Mouse (Mus musculus): ENCODE results near the gene Cdh18.
A peak's percentile ranks its signal among the peaks of the same experiment; 100 is the strongest.

The Cdh18 gene

DNA sequence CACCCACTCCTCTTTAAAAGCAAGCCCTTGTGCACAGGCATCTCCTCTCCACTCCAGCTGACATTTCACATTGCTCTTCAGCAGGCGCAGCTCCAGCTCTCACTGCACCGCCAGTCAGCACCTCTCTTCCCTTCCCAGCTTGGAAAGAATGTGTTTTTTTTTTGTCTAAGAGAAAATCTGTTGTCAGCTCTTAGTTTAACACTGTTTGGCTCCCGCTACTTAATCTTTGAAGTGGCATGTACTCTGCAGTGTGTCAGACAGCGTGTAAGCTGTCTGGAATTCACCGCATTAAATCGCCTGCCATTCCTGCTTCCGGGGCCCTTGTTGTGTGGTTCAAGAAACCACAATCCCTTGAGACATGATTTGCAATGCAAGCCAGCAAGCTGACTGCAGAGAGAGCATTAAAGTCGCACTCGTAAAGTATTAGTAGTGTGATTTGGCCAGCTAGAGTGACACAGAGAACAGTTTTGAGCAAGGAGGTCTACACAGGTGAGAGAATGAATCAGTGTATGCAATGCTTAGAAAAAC is 903.3 kb downstream of the Cdh18 start:
- DNase-seq (ENCODE audit: low read depth, low spot score) = no peak

DNA sequence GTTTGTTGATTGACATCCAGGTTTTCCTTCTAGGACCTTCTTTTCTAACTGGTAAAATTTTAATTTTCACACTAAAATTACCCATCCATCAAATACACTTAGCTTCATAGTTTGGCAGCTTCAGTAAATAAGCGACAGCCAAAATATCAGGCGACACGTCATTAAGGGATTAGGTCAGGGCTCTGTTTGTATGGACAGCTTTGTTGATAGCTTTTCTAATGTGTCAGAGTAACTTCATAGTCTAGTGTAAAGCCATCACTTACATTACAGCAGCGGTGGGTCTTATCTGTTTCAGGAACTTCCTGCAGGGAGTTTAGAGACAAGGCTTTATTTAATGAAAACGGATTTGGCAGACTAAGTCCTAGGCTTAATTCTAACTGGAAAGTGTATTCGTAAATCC is 904.5 kb downstream of the Cdh18 start:
- no peak for DNase-seq (ENCODE audit: low read depth, low spot score)

DNA sequence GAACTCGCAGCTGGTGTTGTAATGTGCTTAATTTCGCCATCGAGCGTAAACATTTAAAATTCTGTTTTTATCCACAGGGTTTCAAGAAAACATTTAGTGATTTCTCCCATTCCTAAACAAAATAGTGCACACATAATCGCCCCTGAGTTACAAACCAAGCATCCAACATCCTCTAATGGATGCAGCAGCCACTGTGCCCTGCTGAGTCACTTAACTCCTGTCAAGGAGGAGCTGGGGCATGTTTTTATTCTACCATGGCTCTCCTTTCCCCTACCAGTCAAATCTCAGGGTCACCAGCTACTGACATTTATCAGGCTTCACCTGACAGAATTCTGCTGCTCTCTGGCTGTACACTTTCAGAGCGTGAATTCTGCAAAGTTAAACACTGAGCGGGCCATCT is 906.5 kb downstream of the Cdh18 start:
- DNase-seq (ENCODE audit: low read depth, low spot score) = no peak

DNA sequence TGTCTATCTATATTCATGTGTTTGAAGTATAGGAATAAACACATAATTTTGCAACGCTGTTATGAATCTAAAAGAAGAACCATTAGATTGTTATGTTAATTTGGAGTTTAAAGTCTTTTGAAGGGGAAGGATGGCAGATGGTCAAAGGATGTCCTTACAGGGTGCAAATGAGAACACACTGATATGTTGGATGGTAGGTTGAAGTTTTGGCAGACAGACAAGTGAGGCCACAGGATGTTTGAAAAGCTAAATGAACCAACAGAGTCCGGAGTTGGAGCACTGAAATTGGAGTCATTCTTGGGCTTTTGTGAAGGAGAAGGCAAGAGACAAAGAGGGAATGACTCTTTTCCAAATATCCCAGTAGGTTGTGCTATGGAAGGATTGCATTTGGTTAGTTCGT is 908.6 kb downstream of the Cdh18 start:
- no peak for DNase-seq (ENCODE audit: low read depth, low spot score)

DNA sequence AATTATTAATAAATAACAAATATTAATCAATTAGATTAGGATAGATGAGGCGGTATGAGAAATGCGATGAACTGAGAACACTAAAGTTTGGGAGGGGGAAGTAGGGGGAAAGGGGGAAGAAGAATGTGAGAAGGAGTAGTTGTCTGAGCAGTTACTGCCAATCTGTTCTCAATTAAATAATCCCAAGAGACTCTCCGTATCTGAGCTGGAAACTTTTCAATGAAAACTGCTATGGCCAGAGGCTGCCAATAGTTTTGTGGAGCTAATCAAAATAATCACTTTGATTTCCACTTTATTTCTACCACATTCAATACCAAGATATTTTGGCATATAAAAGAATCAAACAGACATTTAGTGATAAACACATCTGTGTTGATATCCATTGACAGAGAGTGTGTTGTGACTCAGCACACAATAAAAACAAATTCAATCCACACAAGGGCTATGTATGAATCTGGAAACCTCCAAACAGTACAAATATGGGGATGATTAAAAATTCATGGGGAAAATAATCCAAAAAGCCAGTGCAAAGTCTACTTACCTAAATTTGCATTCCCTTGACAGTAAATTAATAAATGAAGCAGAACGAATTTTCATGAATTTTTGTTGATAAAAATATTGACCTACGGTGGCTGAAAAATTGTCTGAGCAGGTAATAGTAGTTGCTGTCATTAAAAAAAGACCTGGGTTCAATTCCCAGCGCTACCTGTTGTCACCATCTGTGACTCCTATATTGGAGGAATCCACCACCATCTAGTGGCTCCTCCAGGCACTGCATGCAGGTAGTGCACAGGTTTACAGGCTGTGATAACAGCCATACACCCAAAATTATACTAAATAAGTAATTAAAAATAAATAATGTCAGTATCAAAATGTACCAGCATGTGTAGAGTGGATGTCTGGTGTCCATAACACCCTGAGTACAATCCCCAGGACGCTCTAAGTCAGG is 922.0 kb downstream of the Cdh18 start:
- DNase-seq (ENCODE audit: low read depth, low spot score) = peak; percentile 31

DNA sequence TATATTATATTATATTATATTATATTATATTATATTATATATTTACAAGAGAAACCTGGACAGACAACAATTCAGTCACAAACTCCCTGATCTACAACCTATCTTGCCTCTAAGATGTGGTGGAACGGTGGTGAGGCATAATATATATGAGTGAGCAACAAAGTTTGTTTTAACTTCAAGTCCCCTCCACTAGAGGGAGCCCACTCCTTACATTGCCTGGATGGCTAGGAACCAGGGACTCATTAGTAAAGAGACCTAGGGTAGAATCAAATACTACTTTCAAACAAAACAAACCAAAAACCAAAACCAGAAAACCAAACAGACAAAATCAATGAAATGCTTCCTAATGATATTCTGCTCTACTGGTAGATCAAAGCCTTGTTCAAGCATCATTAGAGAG is 937.5 kb downstream of the Cdh18 start:
- DNase-seq (ENCODE audit: low read depth, low spot score) = peak; percentile 52

DNA sequence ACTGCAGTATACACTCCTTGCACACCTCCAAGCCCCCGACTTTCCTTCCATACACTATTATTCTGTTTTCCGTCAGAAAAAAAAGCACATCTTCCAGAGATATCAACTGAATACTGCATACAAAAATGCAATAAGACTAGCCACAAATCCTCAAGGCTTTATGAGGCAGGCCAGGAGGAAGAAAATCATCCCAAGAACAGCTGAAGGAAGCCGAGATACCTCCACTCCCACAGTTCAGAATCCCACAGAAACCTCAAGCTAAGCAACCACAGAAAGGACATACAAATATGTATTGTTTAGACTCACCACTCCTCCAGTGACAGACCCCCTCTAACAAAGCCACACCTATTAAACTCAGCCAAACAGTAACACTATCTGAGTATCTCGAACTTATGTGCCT is 957.7 kb downstream of the Cdh18 start:
- DNase-seq (ENCODE audit: low read depth, low spot score) = no peak

DNA sequence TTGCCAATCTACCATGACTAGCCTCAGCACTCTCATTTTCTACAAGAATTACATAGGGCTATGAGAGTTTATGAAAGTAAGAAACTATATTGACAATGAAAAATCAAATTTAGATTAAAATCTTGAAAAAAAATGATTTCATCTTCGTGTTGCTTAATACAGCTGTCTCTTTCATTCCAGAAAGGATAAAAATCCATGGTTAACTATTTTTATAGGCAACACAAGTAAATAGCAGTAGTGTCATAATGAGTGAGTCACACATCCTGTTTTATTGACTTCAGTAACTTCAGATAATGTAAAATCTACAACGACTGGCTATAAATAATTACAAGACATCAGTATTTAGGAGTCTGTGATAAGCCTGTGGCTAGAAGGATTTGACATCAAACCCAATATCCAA is 960.9 kb downstream of the Cdh18 start:
- no peak for DNase-seq (ENCODE audit: low read depth, low spot score)

DNA sequence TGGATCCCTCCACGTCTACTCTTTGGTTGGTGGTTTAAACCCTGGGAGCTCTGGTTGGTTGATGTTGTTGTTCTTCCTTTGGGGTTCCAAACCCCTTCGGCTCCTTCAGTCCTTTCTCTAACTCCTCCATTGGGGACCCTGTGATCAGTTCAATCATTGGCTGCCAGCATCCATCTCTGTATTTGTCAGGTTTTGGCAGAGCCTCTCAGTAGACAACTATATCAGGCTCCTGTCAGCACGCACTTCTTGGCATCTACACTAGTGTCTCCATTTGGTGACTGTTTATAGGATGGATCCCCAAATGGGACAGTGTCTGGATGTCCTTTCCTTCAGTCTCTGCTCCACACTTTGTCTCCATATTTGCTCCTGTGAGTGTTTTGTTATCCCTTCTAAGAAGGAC is 967.0 kb downstream of the Cdh18 start:
- no peak for DNase-seq (ENCODE audit: low read depth, low spot score)

DNA sequence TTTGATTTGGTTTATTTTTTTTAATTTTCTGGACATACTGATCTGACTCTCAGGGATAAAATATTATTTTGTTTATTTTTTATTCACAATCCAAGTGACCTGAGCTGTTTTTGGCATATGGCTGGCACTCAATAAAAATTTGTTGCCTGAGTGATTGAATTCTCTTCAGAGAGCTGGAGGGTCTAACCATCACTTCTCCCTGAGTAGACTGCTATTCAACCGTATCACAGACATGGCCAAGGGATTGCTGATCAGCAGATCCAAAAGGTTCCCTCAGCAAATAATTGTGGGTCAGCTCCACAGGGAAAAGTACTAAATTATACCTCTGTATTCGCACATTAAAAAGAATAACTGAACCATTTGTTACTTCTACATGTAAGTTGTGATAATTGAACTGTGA is 969.3 kb downstream of the Cdh18 start:
- no peak for DNase-seq (ENCODE audit: low read depth, low spot score)

Measured in R1 (cell line).